Mouse (Mus musculus) mesoderm, embryonic 11.5 days (tissue): Measurements from ENCODE around the gene Lgals8.

Experiments
- DNase-seq: peaks from one replicate; pipeline ENCODE4 v3.0.0-alpha.2; 2012; ENCODE audit warnings: low read depth, low spot score

Lgals8 gene

DNA sequence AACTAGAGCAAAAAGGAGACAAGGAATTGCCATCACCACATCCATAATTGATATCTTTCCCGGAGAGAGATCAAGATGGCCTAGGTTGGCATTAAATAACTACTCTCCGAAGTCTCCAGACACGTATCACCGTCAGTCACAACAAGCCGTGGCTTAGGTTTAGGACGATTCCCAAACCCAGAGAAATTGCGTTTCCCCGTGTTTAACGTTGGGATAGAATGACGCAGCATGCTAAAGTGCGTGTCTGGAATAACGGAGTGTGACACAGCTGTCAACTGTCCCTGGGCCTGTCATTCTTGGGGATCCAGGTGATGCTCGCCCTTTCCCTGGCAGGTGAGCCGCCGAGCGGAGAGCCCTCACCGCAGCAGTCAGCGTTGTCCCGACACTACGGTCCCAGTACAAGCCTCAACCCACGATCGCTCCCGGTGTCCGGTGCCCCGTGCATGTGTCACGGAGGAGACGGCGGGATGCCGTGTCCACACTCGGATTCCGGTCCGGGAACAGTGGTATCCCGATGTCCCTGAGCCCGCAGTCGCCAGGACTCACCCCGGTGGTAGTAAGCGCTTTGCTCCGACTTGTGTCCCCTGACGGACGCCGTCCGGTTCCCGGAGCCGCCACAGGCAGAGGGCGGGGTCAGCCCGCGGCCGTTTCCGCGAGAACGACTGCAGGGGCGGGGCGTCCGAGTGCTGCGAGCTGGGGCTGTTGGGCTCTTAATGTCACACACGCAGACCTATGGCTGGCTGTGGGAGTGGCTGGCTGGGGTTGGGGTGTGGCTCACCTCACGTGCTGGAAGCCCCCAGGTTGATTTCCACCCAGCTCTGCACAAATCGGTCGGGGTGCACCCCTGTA is 3.6 kb downstream of the Lgals8 start:
- DNase-seq: peak; percentile 86

DNA sequence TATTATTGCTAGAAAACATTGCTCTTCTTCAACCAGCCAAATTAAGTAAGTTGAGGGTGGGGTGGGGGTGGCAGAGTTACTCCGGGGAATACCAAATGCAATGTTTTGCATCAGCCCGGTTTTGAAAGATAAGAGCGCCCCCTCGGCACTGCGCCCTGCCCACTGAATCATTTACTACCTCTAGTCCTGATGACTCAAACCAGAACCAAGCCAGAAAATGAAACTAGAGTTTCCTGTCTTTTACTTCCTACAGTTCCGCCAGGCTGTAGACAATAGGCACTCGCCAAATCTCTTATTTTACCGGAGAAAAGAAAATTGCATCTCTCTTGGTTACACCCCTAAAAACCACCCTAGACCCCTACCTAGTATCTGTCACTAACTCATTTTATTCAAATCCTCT is 4.3 kb downstream of the Lgals8 start:
- DNase-seq: peak; percentile 13

DNA sequence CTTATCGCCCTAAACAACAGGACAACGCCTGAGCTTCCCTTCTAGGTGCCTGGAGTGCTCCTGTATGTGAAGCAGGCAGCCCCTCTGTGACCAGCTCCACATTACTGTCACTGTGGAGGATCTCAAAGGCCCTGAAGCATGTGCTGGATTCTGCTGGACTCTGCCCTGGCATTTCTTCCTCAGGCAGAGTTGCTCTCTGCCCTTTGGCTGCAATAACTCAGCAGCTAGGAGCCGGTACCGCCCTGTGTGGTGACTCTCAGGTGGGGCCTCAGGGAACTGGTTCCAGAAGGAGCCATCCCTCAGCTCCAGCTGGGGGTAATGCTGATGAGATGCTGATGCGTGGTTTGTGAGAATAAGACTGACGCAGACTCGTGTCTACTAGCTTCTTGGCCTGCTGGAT is 8.0 kb downstream of the Lgals8 start:
- no peak for DNase-seq

DNA sequence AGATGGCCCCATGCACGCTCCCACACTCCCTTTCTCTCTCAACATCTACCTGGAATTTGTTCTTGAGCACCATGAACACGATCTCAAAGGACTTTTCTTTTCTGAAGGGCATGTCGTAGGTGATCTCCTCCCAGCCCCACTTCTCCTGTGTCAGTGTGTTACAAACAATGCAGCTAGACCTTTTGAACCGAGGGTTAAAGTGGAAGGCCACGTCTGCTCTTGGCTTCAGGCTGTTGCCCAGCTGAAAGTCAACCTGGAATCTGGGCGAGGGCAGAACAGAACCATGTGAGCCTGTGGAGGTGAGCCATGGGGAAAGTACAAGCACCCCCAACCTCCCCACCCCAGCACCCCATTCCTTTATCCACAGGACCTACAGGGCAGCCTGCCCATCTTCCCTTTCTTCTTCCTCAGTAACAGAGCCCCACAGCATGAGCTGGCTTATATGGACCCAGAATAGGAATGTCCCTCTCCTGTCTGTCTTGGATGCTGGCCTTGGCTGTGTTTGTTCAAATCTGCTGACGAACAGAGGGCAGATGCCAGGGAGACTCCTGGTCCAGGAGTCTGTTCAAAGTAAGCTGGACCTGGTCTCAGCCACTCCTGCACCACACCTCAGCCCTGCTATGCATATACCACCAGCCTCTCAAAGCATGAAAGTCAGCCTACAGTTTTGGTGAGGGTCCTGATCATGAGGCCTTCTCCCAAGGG is 9.9 kb downstream of the Lgals8 start:
- no peak for DNase-seq

DNA sequence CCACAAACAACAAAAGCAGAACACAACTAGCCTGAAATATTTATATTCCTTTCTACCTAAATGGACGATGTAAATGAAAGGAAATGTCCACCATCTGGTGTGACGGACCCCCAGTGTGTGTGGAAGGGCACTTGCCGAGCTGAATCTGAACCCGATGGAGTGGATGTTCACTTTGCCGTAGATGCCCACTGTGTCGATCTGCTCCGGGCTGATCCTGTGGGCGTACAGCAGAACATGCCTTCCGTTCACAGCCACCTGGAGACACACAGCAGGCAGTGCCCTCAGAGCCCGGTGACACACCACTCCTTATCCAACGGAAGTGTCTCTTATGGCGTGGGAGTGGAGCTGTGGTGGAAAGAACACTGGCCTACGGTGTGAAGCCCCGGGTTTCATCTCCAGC is 11.6 kb downstream of the Lgals8 start:
- DNase-seq: no peak

DNA sequence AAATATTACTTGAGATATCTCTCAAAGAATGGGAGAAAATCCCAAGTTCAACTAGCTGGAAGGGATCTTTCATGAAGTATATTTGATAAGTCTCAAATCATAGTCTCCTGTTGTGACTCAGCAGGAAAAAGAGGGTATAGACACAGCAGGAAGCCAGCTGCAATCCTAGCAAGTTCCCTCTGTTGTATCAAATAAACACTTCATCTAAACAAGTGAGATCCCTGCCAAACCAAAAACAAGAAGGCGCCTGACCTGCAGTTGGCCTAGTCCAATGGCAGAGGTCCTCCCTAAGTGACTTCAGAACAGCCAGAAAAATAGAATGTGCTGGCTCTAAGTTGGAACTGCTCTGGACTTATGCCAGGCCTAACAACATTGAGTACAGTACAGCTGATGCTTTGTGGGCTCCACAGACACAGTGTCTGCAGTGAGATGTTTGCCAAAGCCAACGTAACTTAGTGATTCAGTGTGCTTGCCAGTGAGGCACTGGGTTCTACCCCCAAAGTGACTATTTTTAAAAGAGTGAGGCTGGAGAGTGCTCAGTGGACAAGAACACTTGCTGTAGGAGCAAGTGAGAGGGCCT is 22.6 kb downstream of the Lgals8 start:
- DNase-seq: no peak

DNA sequence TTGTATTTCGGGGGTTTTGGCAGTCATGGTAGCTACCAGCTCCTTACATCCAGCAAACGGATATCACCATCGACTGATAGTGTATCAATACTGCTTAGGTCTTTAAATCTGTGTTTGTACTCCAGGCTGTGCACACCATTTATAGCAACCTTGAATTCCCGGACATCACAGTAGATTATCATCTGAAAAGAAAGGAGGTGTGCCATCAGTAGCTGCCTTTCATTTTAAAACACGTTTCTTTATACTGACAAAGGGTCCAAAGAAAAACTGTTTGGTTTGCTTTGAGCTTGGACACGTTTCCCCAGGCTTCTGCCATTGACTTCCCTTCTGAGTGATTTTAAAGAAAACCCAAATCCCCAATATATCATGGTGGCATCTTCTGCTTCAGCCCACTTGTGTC is 23.9 kb downstream of the Lgals8 start:
- no peak for DNase-seq

DNA sequence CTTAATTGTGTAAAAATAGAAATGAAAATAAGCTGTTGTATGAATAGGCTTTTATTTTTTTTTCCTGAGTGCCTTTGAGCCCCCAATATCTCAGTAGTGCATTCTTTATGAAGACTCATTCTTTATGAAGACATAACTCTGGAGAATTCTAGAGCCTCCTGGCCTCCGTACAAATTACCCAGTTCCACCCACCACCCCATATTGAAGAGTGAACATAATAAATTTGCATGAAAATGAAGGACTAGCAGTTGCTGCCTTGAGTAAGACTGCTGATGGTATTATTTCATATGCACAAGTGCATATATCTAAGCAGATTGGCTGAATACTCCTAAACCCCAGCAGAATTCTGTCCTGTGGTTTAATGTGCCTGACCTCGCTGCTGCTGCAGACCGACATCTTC is 25.2 kb downstream of the Lgals8 start:
- DNase-seq: no peak

DNA sequence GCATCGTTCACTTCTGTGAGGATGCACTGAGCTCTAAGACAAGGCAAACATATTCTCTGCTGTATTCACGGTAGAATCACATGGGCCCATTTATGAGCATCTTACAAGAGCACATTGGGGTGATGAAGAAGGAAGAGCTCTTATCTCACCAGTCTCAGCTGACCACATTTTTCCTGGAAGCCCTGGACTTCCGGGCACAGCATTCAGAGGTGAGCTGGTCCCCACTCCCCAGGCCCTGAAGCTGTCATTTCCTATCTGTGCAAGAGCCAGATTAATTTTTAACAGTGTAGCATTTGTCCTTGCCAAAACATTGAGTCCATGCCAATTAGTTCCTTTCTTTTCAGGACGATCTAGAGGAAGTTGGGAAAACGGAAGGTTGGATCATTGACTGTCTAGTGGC is 30.9 kb downstream of the Lgals8 start:
- DNase-seq: no peak

DNA sequence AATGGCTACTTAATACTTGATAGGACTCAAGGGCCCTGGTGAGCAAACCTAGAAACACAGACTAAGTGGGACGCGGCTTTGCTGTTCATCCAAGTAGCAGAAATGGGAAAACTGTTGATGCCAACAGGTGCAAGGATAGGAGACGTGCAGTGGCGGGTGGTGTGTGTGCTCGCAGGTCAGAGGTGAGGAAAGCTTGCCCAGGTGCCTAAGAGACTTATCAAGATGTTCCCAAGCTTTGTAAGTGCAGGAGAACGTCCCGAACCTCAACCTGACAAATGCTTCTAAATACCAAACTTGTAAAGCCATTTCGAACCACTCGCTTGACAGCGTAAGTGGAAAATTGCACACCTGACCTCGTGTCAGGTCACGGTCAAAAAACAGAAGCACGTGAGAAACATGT is 36.2 kb downstream of the Lgals8 start:
- DNase-seq: no peak

DNA sequence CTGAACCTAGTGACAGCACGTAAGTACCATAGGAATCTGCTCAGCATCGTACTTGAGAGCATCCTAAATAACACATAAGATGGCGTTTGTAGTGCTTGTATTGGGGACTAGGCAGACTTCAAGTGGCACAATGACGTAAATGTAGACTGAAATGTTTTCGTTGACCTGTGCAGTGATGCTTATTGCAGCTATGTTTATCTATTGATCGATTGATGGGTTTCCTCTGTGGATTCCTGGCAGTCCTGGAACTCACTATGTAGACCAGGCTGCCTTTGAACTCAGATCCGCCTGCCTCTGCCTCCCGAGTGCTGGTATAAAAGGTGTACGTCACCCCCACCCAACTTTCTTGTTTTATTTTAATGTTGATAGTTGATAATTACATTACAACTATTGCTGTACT is 44.1 kb downstream of the Lgals8 start:
- no peak for DNase-seq

DNA sequence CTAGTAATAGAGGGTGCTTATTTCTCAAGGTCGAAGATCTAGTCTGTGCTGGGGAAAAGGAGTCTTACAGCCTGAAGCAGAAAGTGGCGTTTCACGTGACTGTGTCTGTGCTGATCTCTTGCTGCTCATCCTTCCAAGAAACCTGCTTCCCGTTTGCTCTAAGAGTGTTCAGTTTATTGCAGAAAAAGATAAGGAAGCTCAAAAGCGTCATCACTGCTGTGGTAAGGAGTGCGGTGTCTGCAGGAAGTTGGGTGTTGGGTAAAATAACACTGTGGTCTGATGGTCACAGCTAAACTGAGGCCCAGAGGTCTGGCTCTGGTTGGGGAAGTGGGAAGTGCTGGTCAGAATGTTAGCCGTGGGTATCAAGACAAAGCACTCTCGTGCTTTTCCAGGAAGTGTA is 52.7 kb downstream of the Lgals8 start:
- DNase-seq: no peak

DNA sequence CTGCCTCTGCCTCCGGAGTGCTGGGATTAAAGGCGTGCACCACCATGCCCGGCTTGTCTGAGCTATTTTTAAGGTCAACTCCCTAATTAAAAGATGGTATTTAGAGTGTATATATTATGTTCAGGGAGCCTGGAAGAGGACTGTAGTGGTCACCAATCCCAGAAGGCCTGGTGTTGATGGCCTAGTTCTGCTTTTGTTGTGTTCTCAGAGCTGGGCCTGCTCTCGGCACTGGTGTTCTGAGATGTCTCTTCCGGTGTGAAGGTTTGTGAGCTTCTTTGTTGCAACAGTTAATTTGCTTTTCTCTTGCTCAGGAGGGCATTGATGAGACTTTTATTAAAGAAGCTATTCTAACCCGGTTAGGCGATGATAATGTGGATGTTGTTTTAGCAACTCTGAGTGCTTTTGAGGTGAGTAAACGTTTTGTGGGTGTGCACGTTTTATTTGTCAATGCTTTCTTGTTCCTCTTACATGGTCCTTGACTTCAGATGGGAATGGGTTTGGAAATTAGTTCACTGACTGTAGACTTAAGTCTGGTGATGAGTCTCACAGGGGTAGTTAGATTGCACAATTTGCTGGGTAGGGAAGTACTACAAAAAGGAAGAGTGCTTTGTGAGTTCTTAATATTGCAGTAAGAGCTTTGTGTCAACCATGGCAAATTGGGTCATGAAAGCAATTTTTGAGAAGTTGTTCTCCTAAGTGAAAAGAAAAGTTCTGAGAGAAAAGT is 56.2 kb downstream of the Lgals8 start:
- no peak for DNase-seq

DNA sequence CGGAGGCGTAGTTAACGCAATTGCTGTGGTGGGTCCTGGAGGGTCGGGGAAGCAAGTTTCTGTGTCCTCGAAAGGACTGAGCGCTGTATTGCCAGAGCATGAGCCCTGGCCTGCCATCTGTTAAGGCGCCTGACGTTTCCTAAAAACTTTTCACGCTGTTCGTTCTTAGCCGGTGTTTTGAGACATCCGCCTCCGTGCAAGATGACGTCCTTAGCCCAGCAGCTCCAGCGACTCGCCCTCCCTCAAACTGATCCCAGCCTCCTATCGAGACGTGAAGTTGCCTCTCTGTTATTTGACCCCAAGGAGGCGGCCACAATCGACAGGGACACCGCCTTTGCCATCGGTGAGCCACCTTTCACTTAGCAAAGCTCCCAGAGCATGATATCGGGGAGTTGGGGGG is 69.2 kb downstream of the Lgals8 start:
- peak; percentile 22 for DNase-seq

DNA sequence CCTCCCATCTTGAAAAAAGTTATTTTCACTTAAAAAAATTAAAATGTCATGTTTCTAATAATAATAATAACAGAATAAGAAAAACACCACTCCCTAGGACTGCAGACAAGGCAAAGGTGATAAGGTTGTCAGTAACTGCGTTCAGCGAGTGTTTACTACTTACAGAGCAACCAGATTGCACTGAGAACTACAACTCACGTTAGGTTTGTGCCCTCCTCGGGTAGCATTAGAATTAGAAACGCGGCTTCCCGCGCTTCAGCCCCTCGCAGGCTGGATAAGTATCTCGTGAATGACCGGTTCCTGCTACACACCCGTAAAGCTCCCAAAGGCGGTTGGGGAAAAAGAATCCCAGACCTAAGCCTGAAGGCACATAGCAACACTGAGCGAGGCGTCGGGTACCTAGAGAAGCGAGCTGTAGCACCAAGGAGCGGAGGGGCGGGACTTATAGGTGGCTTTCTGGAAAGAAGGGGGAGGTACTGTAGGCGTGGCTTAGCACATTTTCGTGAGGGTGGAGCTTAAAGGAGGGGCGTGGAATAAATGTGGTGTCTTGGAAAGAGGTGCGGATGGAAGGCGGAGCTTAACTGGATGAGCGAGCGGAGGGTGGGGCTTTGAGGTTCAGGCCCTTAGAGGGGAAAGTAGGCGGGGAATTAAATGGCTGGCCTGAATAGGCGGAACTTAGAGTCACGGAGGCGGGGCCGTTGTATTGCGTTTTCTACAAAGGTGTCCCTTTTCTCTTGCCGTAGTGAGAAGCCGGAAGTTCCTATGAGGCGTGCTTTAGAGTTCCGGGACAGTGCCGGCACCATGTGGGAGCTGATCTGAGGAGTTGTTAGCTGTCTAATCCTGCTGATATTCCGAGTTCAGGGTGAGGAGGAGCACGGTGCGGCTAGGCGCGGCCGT is 69.9 kb downstream of the Lgals8 start, which contains the start of gene Heatr1:
Heatr1 (plus strand) TSS at position 419 of the 897 bp plus-strand sequence.
- DNase-seq: peak; percentile 99
